Mouse (Mus musculus) ES-Bruce4 (cell line): Measurements from ENCODE around the gene Kcnip1.

ENCODE experiments used
- CTCF ChIP-seq: IDR thresholded peaks from one replicate; pipeline ENCODE4 v1.8.1; 2011; ENCODE audit warnings: low read depth, low read length
- EP300 ChIP-seq: IDR thresholded peaks from 2 replicates; pipeline ENCODE4 v1.6.1; 2011; ENCODE audit warnings: low read depth, low read length; ENCODE audit not compliant: insufficient read depth
- POLR2A ChIP-seq: IDR thresholded peaks from one replicate; pipeline ENCODE4 v1.8.1; 2011; ENCODE audit warnings: low read length; ENCODE audit not compliant: insufficient read depth

DNA sequence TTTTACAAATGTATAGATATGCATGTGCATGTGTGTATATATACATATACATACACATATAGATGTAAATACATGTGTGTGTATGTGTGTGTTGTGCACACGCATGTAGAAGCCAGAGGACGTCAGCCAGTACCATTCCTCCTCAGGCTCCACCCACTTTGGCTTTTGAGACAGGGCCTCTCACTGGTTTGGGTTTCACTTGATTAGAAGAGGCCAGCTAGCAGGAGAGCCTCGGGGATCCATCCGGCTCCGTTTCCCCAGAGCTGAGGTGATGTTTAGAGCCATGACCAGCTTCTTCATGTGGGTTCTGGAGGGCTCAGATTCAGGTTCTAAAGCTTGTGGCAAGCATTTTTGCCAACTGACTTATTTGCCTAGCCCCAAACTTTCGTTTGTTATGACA is 89.5 kb downstream of the Kcnip1 start:
- no peak for TF ChIP-seq CTCF
- no peak for TF ChIP-seq EP300
- no peak for TF ChIP-seq POLR2A
